Mouse (Mus musculus) CD4-positive, CD25-positive, alpha-beta regulatory T cell (primary cell): Measurements from ENCODE around the gene Zbtb7b. TPM values are rescaled to one million over a fixed set of nuclear protein-coding genes. Genes with fewer than 3 reads are reported as not detected.

Experiments used
- polyA plus RNA-seq: library from polyadenylated mRNA; unstranded; fragments of 100-300 nt; shearing (Covaris generic); gene quantifications from one replicate; pipeline ENCODE4 v1.2.1, GENCODE M21; 2017

Gene Zbtb7b
- 53.9 TPM for polyA plus RNA-seq

GRCm38 (mm10) chr3:89394006-89394893 is at the start of gene Zbtb7b:
Gene Zbtb7b, minus strand, starts transcription at chr3:89394776.

GRCm38 (mm10) chr3:89436176-89437113 is 41.9 kb upstream of the Zbtb7b start, which contains the start of gene Pbxip1:
Gene Pbxip1, plus strand, starts transcription at chr3:89436706.

DNA sequence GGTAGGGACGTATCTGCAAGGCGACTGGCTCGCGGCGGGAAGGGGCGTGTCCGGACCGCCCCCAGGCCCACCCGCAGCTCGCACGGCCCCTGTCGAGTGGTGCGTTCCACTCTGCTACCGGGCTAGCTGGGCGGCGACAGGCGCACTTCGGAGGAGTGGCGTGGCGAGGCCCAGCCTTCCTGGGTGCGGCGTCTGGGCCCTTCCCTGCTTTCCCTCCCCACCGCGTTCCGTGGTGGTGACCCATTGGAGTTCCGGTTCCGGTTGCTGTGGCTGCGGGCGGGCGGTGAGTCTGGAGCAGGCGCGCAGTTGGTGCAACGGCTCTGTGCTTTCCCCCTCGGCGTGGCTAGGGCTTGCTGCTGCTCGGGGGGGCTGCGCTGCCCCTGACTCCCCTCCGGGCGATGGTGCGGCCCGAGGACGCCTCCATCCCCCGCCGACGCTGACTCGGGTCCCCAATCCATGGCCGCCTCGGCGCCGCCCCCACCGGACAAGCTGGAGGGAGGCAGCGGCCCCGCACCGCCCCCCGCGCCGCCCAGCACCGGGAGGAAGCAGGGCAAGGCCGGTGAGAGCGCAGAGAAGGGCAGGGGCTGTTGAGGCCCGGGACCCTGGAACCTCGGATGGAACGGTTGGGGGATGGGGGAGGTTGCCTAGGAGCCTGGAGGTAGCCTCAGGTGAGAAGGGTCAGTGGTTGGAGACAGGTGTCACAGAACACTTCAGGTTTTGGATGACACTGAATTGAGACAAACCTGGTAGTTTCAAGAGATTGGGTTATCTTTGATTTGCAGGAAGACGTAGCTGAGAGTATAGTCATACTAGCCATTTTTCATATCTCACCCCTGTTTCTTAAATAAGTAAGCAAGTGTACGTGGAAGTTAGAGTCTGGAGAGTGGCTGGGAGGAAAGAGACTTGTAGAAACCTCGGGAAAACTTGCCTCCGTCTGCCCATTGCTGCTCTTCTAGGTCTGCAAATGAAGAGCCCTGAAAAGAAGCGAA is 35.9 kb upstream of the Zbtb7b start, which contains the start of gene Pygo2:
Gene Pygo2 (plus strand): TSS at position 44 of the 989 bp plus-strand sequence.

GRCm38 (mm10) chr3:89418170-89418860 is 23.7 kb upstream of the Zbtb7b start, which contains the start of the genes Cks1b and Shc1:
Gene Cks1b, minus strand, starts transcription at chr3:89418383.
Gene Shc1, plus strand, starts transcription at chr3:89418443.

GRCm38 (mm10) chr3:89411490-89412393 is 17.2 kb upstream of the Zbtb7b start, which contains the start of gene Flad1:
Gene Flad1, minus strand, starts transcription at chr3:89411870.

GRCm38 (mm10) chr3:89402693-89403092 is 8.1 kb upstream of the Zbtb7b start, which contains the start of gene Lenep:
Gene Lenep, minus strand, starts transcription at chr3:89402793.

DNA sequence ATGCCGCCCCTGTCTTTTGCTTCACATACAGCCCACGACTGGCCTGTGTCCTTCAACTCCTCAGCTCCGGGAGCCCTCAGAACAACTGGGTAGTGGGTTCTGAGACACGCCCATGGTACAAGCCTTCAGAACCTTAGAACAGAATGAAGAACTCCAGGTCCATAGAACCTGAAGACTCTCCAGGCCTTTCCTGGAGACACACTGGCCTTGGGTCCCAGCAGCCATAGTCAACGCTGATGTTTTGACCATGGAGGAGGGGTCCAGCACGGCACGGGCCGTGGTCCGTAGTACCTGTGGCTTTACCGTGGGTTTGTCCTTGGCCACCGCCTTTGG is 29.5 kb downstream of the Zbtb7b start, which contains the start of gene Dcst1:
Gene Dcst1 (minus strand): TSS at position 101 of the 333 bp plus-strand sequence.

DNA sequence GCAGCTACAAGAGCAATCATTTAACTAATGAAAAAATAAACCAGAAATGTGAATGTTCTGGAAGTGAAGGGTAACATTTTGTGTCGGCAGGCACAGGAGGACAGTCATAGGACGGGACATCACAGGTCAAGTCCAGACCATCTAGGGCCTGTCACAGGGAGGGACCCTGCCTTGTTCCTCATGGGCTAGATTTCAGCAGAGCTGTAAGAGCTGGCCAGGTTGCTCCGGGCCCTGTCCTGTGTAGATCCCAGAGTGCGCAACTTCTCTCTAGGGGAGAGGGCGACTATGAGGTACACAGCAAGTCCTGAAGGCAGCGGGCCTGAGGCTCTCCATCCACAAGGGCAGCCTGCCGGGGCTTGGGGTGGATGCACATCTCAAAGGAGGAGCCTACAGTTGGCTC is 32.9 kb downstream of the Zbtb7b start, which contains the start of gene Dcst2:
Gene Dcst2 (plus strand): TSS at position 301 of the 400 bp plus-strand sequence.

GRCm38 (mm10) chr3:89349869-89350501 is 44.6 kb downstream of the Zbtb7b start, which contains the start of gene Adam15:
Gene Adam15, minus strand, starts transcription at chr3:89349996.

GRCm38 (mm10) chr3:89337721-89338578 is 56.6 kb downstream of the Zbtb7b start, which contains the start of gene Efna4:
Gene Efna4, minus strand, starts transcription at chr3:89338028.

Other genes with a start within 250 kb of the Zbtb7b start
- 2.4 TPM for gene Hcn3, start 234.6 kb downstream of the Zbtb7b start, polyA plus RNA-seq
- gene Clk2, start 230.0 kb downstream of the Zbtb7b start, polyA plus RNA-seq, result 111 TPM
- 268 TPM for gene Scamp3, start 217.3 kb downstream of the Zbtb7b start, polyA plus RNA-seq
- 236 TPM for gene Fam189b, start 211.6 kb downstream of the Zbtb7b start, polyA plus RNA-seq
- gene Gba, start 191.8 kb downstream of the Zbtb7b start, polyA plus RNA-seq, result 119 TPM
- 2.0 TPM for gene Thbs3, start 179.6 kb downstream of the Zbtb7b start, polyA plus RNA-seq
- gene Mtx1, start 167.7 kb downstream of the Zbtb7b start, polyA plus RNA-seq, result 132 TPM
- 1.1 TPM for gene Muc1, start 165.7 kb downstream of the Zbtb7b start, polyA plus RNA-seq
- gene Krtcap2, start 148.8 kb downstream of the Zbtb7b start, polyA plus RNA-seq, result 217 TPM
- gene Trim46, start 148.5 kb downstream of the Zbtb7b start, polyA plus RNA-seq, result 3.1 TPM
- gene Dpm3, start 135.4 kb downstream of the Zbtb7b start, polyA plus RNA-seq, result 98.5 TPM
- 270 TPM for gene Slc50a1, start 124.2 kb downstream of the Zbtb7b start, polyA plus RNA-seq
- not detected for gene Efna1, start 113.6 kb downstream of the Zbtb7b start, polyA plus RNA-seq
- gene Efna3, start 71.8 kb downstream of the Zbtb7b start, polyA plus RNA-seq, result not detected
- 0.55 TPM for gene Efna4, start 56.7 kb downstream of the Zbtb7b start, polyA plus RNA-seq
- 18.3 TPM for gene Adam15, start 44.8 kb downstream of the Zbtb7b start, polyA plus RNA-seq
- 0.36 TPM for gene Dcst2, start 32.8 kb downstream of the Zbtb7b start, polyA plus RNA-seq
- 0.45 TPM for gene Dcst1, start 29.5 kb downstream of the Zbtb7b start, polyA plus RNA-seq
- gene Lenep, start 8.0 kb upstream of the Zbtb7b start, polyA plus RNA-seq, result not detected
- 54.2 TPM for gene Flad1, start 17.1 kb upstream of the Zbtb7b start, polyA plus RNA-seq
- 20.0 TPM for gene Cks1b, start 23.6 kb upstream of the Zbtb7b start, polyA plus RNA-seq
- gene Shc1, start 23.7 kb upstream of the Zbtb7b start, polyA plus RNA-seq, result 76.8 TPM
- gene Pygo2, start 35.4 kb upstream of the Zbtb7b start, polyA plus RNA-seq, result 69.6 TPM
- gene Pbxip1, start 41.9 kb upstream of the Zbtb7b start, polyA plus RNA-seq, result 110 TPM
- gene Pmvk, start 59.8 kb upstream of the Zbtb7b start, polyA plus RNA-seq, result 16.8 TPM
- not detected for gene Kcnn3, start 125.4 kb upstream of the Zbtb7b start, polyA plus RNA-seq